Mouse (Mus musculus): ENCODE measurements around the gene Gng4. TPM values are rescaled to one million over a fixed set of nuclear protein-coding genes. Genes with fewer than 3 reads are reported as not detected.
A peak's percentile ranks its signal among the peaks of the same experiment; 100 is the strongest.

The Gng4 gene
- polyA plus RNA-seq (2014; fragmentation: Nextera tagmentation; extraction: Ambion mirVana): 2.1 and 4.9 TPM in 2 replicates

- Histone ChIP-seq H3K4me2 (replicated peaks; ENCODE audit: low read depth, low read length) (peak within 1 kb of the TSS; percentile 98), H3K9ac (replicated peaks; ENCODE audit: low read depth, low read length) (peak within 1 kb of the TSS; percentile 14; the same call in 1 of the 2 replicates), H3K36me3 (ENCODE audit: control insufficient read depth, insufficient read depth, low read length) (no peaks in the 10 kb centered on the region), H3K4me1 (ENCODE audit: control insufficient read depth, insufficient read depth, low read length) (no peaks in the 10 kb centered on the region), H3K27me3 (ENCODE audit: control insufficient read depth, insufficient read depth, low read length) (0 out of 2 replicates have a peak, but pooled peaks cover 3% of the 10 kb centered on the region), H3K27ac (ENCODE audit: low read length) (no peak within 1 kb of the TSS), H3K4me3 (ENCODE audit: low read depth, low read length) (peak within 1 kb of the TSS; percentile 57), H3K9me3 (ENCODE audit: control insufficient read depth, low read depth, low read length) (no peaks in the 10 kb centered on the region)
- WGBS: under 1% methylated on average over 41 of the region's 43 CpGs
- peak; percentile 67; the same call in 1 of the 2 replicates for ATAC-seq (ENCODE audit: insufficient number of reproducible peaks, insufficient read depth, low FRiP score, low read depth)
Observed at GRCm38 (mm10) chr13:13783894-13784419, at the start of gene Gng4. TSS of gene Gng4 (plus strand) at chr13:13784059.

GRCm38 (mm10) chr13:13739232-13739631 lies 44.6 kb upstream of the Gng4 start:
- 94% methylated on average over 4 of the region's 4 CpGs for WGBS
- no peaks in the 10 kb centered on the region for H3K4me1 ChIP-seq (ENCODE audit: control insufficient read depth, insufficient read depth, low read length)
- no peak overlapping the region for H3K9ac ChIP-seq (replicated peaks; ENCODE audit: low read depth, low read length)
- H3K27ac ChIP-seq (ENCODE audit: low read length): no peak overlapping the region
- no peaks in the 10 kb centered on the region for H3K36me3 ChIP-seq (ENCODE audit: control insufficient read depth, insufficient read depth, low read length)
- H3K27me3 ChIP-seq (ENCODE audit: control insufficient read depth, insufficient read depth, low read length): no peaks in the 10 kb centered on the region
- ATAC-seq (ENCODE audit: insufficient number of reproducible peaks, insufficient read depth, low FRiP score, low read depth): no peak
- H3K9me3 ChIP-seq (ENCODE audit: control insufficient read depth, low read depth, low read length): no peaks in the 10 kb centered on the region
- no peak overlapping the region for H3K4me2 ChIP-seq (replicated peaks; ENCODE audit: low read depth, low read length)
- H3K4me3 ChIP-seq (ENCODE audit: low read depth, low read length): no peak overlapping the region

- 75% methylated on average over 3 of the region's 3 CpGs for WGBS
- Histone ChIP-seq H3K4me2 (replicated peaks; ENCODE audit: low read depth, low read length) (no peak overlapping the region), H3K4me1 (ENCODE audit: control insufficient read depth, insufficient read depth, low read length) (no peaks in the 10 kb centered on the region), H3K9ac (replicated peaks; ENCODE audit: low read depth, low read length) (no peak overlapping the region), H3K27me3 (ENCODE audit: control insufficient read depth, insufficient read depth, low read length) (no peaks in the 10 kb centered on the region), H3K9me3 (ENCODE audit: control insufficient read depth, low read depth, low read length) (no peaks in the 10 kb centered on the region), H3K4me3 (ENCODE audit: low read depth, low read length) (no peak overlapping the region), H3K36me3 (ENCODE audit: control insufficient read depth, insufficient read depth, low read length) (peaks cover 7% of the 10 kb centered on the region; the same call in 1 of the 2 replicates), H3K27ac (ENCODE audit: low read length) (no peak overlapping the region)
- ATAC-seq (ENCODE audit: insufficient number of reproducible peaks, insufficient read depth, low FRiP score, low read depth): no peak
Observed at GRCm38 (mm10) chr13:13745911-13746310, 37.9 kb upstream of the Gng4 start.

GRCm38 (mm10) chr13:13775778-13776494 lies 7.9 kb upstream of the Gng4 start:
- no peaks in the 10 kb centered on the region for H3K27me3 ChIP-seq (ENCODE audit: control insufficient read depth, insufficient read depth, low read length)
- no peak overlapping the region for H3K4me2 ChIP-seq (replicated peaks; ENCODE audit: low read depth, low read length)
- no peak overlapping the region for H3K27ac ChIP-seq (ENCODE audit: low read length)
- H3K9ac ChIP-seq (replicated peaks; ENCODE audit: low read depth, low read length): no peak overlapping the region
- no peaks in the 10 kb centered on the region for H3K9me3 ChIP-seq (ENCODE audit: control insufficient read depth, low read depth, low read length)
- no peak overlapping the region for H3K4me3 ChIP-seq (ENCODE audit: low read depth, low read length)
- 0 out of 2 replicates have a peak, but pooled peaks cover 2% of the 10 kb centered on the region for H3K36me3 ChIP-seq (ENCODE audit: control insufficient read depth, insufficient read depth, low read length)
- no peak for ATAC-seq (ENCODE audit: insufficient number of reproducible peaks, insufficient read depth, low FRiP score, low read depth)
- H3K4me1 ChIP-seq (ENCODE audit: control insufficient read depth, insufficient read depth, low read length): no peaks in the 10 kb centered on the region

GRCm38 (mm10) chr13:13777052-13777451 lies 6.8 kb upstream of the Gng4 start:
- no peaks in the 10 kb centered on the region for H3K27me3 ChIP-seq (ENCODE audit: control insufficient read depth, insufficient read depth, low read length)

GRCm38 (mm10) chr13:13777696-13778095 lies 6.2 kb upstream of the Gng4 start:
- 89% methylated on average over 8 of the region's 8 CpGs for WGBS
- H3K36me3 ChIP-seq (ENCODE audit: control insufficient read depth, insufficient read depth, low read length): 0 out of 2 replicates have a peak, but pooled peaks cover 2% of the 10 kb centered on the region
- H3K27ac ChIP-seq (ENCODE audit: low read length): no peak overlapping the region
- no peak for ATAC-seq (ENCODE audit: insufficient number of reproducible peaks, insufficient read depth, low FRiP score, low read depth)
- H3K27me3 ChIP-seq (ENCODE audit: control insufficient read depth, insufficient read depth, low read length): no peaks in the 10 kb centered on the region
- H3K4me1 ChIP-seq (ENCODE audit: control insufficient read depth, insufficient read depth, low read length): no peaks in the 10 kb centered on the region
- H3K9me3 ChIP-seq (ENCODE audit: control insufficient read depth, low read depth, low read length): no peaks in the 10 kb centered on the region
- H3K9ac ChIP-seq (replicated peaks; ENCODE audit: low read depth, low read length): no peak overlapping the region
- no peak overlapping the region for H3K4me2 ChIP-seq (replicated peaks; ENCODE audit: low read depth, low read length)
- no peak overlapping the region for H3K4me3 ChIP-seq (ENCODE audit: low read depth, low read length)

More at GRCm38 (mm10) chr13:13777052-13777451, 6.8 kb upstream of the Gng4 start:
- H3K4me2 ChIP-seq (replicated peaks; ENCODE audit: low read depth, low read length): no peak overlapping the region
- no peak for ATAC-seq (ENCODE audit: insufficient number of reproducible peaks, insufficient read depth, low FRiP score, low read depth)
- H3K4me1 ChIP-seq (ENCODE audit: control insufficient read depth, insufficient read depth, low read length): no peaks in the 10 kb centered on the region
- H3K27ac ChIP-seq (ENCODE audit: low read length): no peak overlapping the region
- H3K36me3 ChIP-seq (ENCODE audit: control insufficient read depth, insufficient read depth, low read length): 0 out of 2 replicates have a peak, but pooled peaks cover 2% of the 10 kb centered on the region
- no peak overlapping the region for H3K4me3 ChIP-seq (ENCODE audit: low read depth, low read length)
- no peaks in the 10 kb centered on the region for H3K9me3 ChIP-seq (ENCODE audit: control insufficient read depth, low read depth, low read length)
- no peak overlapping the region for H3K9ac ChIP-seq (replicated peaks; ENCODE audit: low read depth, low read length)
- 92% methylated on average over 11 of the region's 11 CpGs for WGBS

GRCm38 (mm10) chr13:13778837-13779458 lies 4.9 kb upstream of the Gng4 start:
- H3K27ac ChIP-seq (ENCODE audit: low read length): no peak overlapping the region
- H3K9me3 ChIP-seq (ENCODE audit: control insufficient read depth, low read depth, low read length): no peaks in the 10 kb centered on the region
- 0 out of 2 replicates have a peak, but pooled peaks cover 3% of the 10 kb centered on the region for H3K27me3 ChIP-seq (ENCODE audit: control insufficient read depth, insufficient read depth, low read length)
- no peak for ATAC-seq (ENCODE audit: insufficient number of reproducible peaks, insufficient read depth, low FRiP score, low read depth)
- H3K4me3 ChIP-seq (ENCODE audit: low read depth, low read length): no peak overlapping the region
- 82% methylated on average over 1 of the region's 1 CpGs for WGBS
- H3K9ac ChIP-seq (replicated peaks; ENCODE audit: low read depth, low read length): no peak overlapping the region
- H3K4me2 ChIP-seq (replicated peaks; ENCODE audit: low read depth, low read length): no peak overlapping the region
- H3K4me1 ChIP-seq (ENCODE audit: control insufficient read depth, insufficient read depth, low read length): no peaks in the 10 kb centered on the region
- 0 out of 2 replicates have a peak, but pooled peaks cover 2% of the 10 kb centered on the region for H3K36me3 ChIP-seq (ENCODE audit: control insufficient read depth, insufficient read depth, low read length)

- Histone ChIP-seq H3K4me3 (ENCODE audit: low read depth, low read length) (no peak overlapping the region), H3K4me1 (ENCODE audit: control insufficient read depth, insufficient read depth, low read length) (no peaks in the 10 kb centered on the region), H3K9me3 (ENCODE audit: control insufficient read depth, low read depth, low read length) (no peaks in the 10 kb centered on the region), H3K4me2 (replicated peaks; ENCODE audit: low read depth, low read length) (no peak overlapping the region), H3K27ac (ENCODE audit: low read length) (no peak overlapping the region), H3K9ac (replicated peaks; ENCODE audit: low read depth, low read length) (no peak overlapping the region), H3K27me3 (ENCODE audit: control insufficient read depth, insufficient read depth, low read length) (0 out of 2 replicates have a peak, but pooled peaks cover 3% of the 10 kb centered on the region), H3K36me3 (ENCODE audit: control insufficient read depth, insufficient read depth, low read length) (0 out of 2 replicates have a peak, but pooled peaks cover 2% of the 10 kb centered on the region)
- ATAC-seq (ENCODE audit: insufficient number of reproducible peaks, insufficient read depth, low FRiP score, low read depth): no peak
- WGBS: 64% methylated on average over 3 of the region's 3 CpGs
Observed at GRCm38 (mm10) chr13:13780271-13780670, 3.6 kb upstream of the Gng4 start.
